11 mouse cellular contexts compared by ENCODE assay signal in genomic region chr3:69502009-69502408, GRCm38 (mm10).
DNase-seq lines count a peak whose midpoint lies in the region; ATAC-seq and TF ChIP-seq lines count a peak whose summit lies in the region.
"Had no signal": no experiment of that assay in that cellular context is flagged by ENCODE, and none has a peak within 500 bp of the region (broad histone marks: within the 10 kb centered on the region; RNA-seq: fewer than 3 reads in every experiment).

No protein-coding gene starts in this region.

- no peaks in the 10 kb centered on the region for H3K36me3 ChIP-seq in ES-E14 (ENCODE audit: control insufficient read depth, insufficient read depth, low read length, poor library complexity, severe bottlenecking)
- no peaks in the 10 kb centered on the region for H3K36me3 ChIP-seq in forebrain, embryonic 14.5 days (ENCODE audit: control insufficient read depth, insufficient read depth, low read length)
- H3K36me3 ChIP-seq in midbrain, embryonic 12.5 days, result no peaks in the 10 kb centered on the region
- no peaks in the 10 kb centered on the region for H3K36me3 ChIP-seq in intestine, postnatal 0 days (ENCODE audit: control insufficient read depth, insufficient read depth)
- H3K36me3 ChIP-seq: stomach, embryonic 15.5 days had no signal

- H3K4me1 ChIP-seq in ES-E14 (ENCODE audit: control insufficient read depth in 2 of 2, insufficient read depth in 2 of 2, low read length in 2 of 2, poor library complexity in 1 of 2), result no peaks in the 10 kb centered on the region
- peaks cover 3% of the 10 kb centered on the region; the same call in 1 of the 2 replicates for H3K4me1 ChIP-seq in forebrain, embryonic 14.5 days (ENCODE audit: control insufficient read depth, insufficient read depth, low read length)
- H3K4me1 ChIP-seq in midbrain, embryonic 12.5 days, result peaks cover 5% of the 10 kb centered on the region
- no peaks in the 10 kb centered on the region for H3K4me1 ChIP-seq in intestine, postnatal 0 days (replicated peaks; ENCODE audit: control insufficient read depth, insufficient read depth, low read length)

- intact Hi-C loops in gastrocnemius, adult 2 months (cut with DNase I), result no loop called here

- no peaks in the 10 kb centered on the region for H3K27me3 ChIP-seq in forebrain, embryonic 14.5 days (replicated peaks; ENCODE audit: control insufficient read depth, insufficient read depth, low read length)
- H3K27me3 ChIP-seq in midbrain, embryonic 12.5 days, result no peaks in the 10 kb centered on the region
- H3K27me3 ChIP-seq in intestine, postnatal 0 days (replicated peaks; ENCODE audit: control insufficient read depth, insufficient read depth, low read length), result no peaks in the 10 kb centered on the region
- H3K27me3 ChIP-seq: stomach, embryonic 15.5 days had no signal

- H3K27ac ChIP-seq in gastrocnemius, adult 2 months, result peak overlapping the region; percentile 61; the same call in 1 of the 2 replicates
- H3K27ac ChIP-seq in ES-E14 (ENCODE audit: insufficient read depth, low read depth, low read length, poor library complexity, severe bottlenecking), result no peak overlapping the region
- peak overlapping the region; percentile 60; the same call in 1 of the 2 replicates for H3K27ac ChIP-seq in forebrain, embryonic 14.5 days (ENCODE audit: low read depth, low read length)
- 0 out of 2 replicates have a peak overlapping the region, but pooled peaks have one; percentile 4 for H3K27ac ChIP-seq in midbrain, embryonic 12.5 days (replicated peaks)
- H3K27ac ChIP-seq in intestine, postnatal 0 days (ENCODE audit: low read depth, low read length), result no peak overlapping the region
- H3K27ac ChIP-seq: stomach, embryonic 15.5 days had no signal

- in situ Hi-C loops in ES-E14 (cut with MboI; ENCODE audit: low sequenced_read_pairs in 2 of 2, unreplicated experiment in 2 of 2), result no loop called here

- H3K4me2 ChIP-seq in forebrain, embryonic 14.5 days (ENCODE audit: low read length), result no peak overlapping the region
- no peak overlapping the region for H3K4me2 ChIP-seq in midbrain, embryonic 12.5 days (replicated peaks)
- H3K4me2 ChIP-seq in intestine, postnatal 0 days (replicated peaks; ENCODE audit: low read depth), result no peak overlapping the region
- H3K4me2 ChIP-seq: stomach, embryonic 15.5 days had no signal

- H3K9me3 ChIP-seq in ES-E14 (ENCODE audit: control insufficient read depth, insufficient read depth, low read depth, low read length), result no peaks in the 10 kb centered on the region
- no peaks in the 10 kb centered on the region for H3K9me3 ChIP-seq in forebrain, embryonic 14.5 days (replicated peaks; ENCODE audit: control insufficient read depth, low read length)
- H3K9me3 ChIP-seq in midbrain, embryonic 12.5 days, result no peaks in the 10 kb centered on the region
- H3K9me3 ChIP-seq in intestine, postnatal 0 days (ENCODE audit: control insufficient read depth), result no peaks in the 10 kb centered on the region
- H3K9me3 ChIP-seq: stomach, embryonic 15.5 days had no signal

- WGBS in forebrain, embryonic 14.5 days, result 28% methylated on average over 6 of the region's 6 CpGs
- 20% methylated on average over 6 of the region's 6 CpGs for WGBS in midbrain, embryonic 12.5 days
- WGBS in intestine, postnatal 0 days, result 44% methylated on average over 6 of the region's 6 CpGs

- no peak for TF ChIP-seq CTCF in gastrocnemius, adult 2 months (IDR thresholded peaks at IDR 0.05)
- TF ChIP-seq CTCF in intestine, postnatal 0 days (IDR thresholded peaks at IDR 0.05; ENCODE audit: low read depth), result no peak

- H3K9ac ChIP-seq in ES-E14 (ENCODE audit: insufficient read depth, low read depth, low read length, poor library complexity, severe bottlenecking), result no peak overlapping the region
- no peak overlapping the region for H3K9ac ChIP-seq in forebrain, embryonic 14.5 days (ENCODE audit: low read length)
- H3K9ac ChIP-seq in midbrain, embryonic 12.5 days (replicated peaks), result no peak overlapping the region
- no peak overlapping the region for H3K9ac ChIP-seq in intestine, postnatal 0 days (ENCODE audit: low read depth, low read length)
- H3K9ac ChIP-seq: stomach, embryonic 15.5 days had no signal

- ATAC-seq in forebrain, embryonic 14.5 days, result peak; percentile 66
- ATAC-seq in midbrain, embryonic 12.5 days (ENCODE audit: low FRiP score, low read depth), result peak; percentile 64; the same call in 1 of the 2 replicates
- no peak for ATAC-seq in intestine, postnatal 0 days

- DNase-seq in gastrocnemius, adult 2 months, result peak; percentile 57
- no peak for DNase-seq in gastrocnemius, postnatal 25 days
- DNase-seq in ES-E14 (ENCODE audit: low read depth, low spot score), result peak; percentile 16
- DNase-seq in forebrain, embryonic 14.5 days (ENCODE audit: low spot score), result peak; percentile 55
- DNase-seq in layer of hippocampus, adult 11-12 months (ENCODE audit: low spot score), result no peak
- no peak for DNase-seq in urinary bladder, adult 18-20 months (ENCODE audit: low spot score in 2 of 2)
- DNase-seq: heart, adult 11 months; kidney, postnatal 14 days had no signal

- H3K4me3 ChIP-seq in gastrocnemius, adult 2 months, result no peak overlapping the region
- H3K4me3 ChIP-seq in ES-E14 (ENCODE audit: insufficient read depth in 1 of 2, low read depth in 1 of 2, low read length in 2 of 2, poor library complexity in 1 of 2, severe bottlenecking in 1 of 2), result no peak overlapping the region
- no peak overlapping the region for H3K4me3 ChIP-seq in forebrain, embryonic 14.5 days (ENCODE audit: low read depth, low read length)
- H3K4me3 ChIP-seq in midbrain, embryonic 12.5 days, result no peak overlapping the region
- H3K4me3 ChIP-seq in intestine, postnatal 0 days (ENCODE audit: low read depth, low read length), result no peak overlapping the region
- H3K4me3 ChIP-seq: stomach, embryonic 15.5 days had no signal

TF ChIP-seq in ES-E14, 5 proteins besides CTCF, POLR2A, EP300 and RAD21:
- TF ChIP-seq HCFC1 (IDR thresholded peaks at IDR 0.05; ENCODE audit: borderline replicate concordance, insufficient read depth, low read length), result no peak
- no peak for TF ChIP-seq ZNF384 (IDR thresholded peaks at IDR 0.05; ENCODE audit: low read depth, low read length)
- TF ChIP-seq MAFK (IDR thresholded peaks at IDR 0.05; ENCODE audit: insufficient read depth, low read depth, low read length), result no peak

Comparison
In these comparisons a context has a peak if more than half of its experiments do, and no peak if none do; other contexts are left out.
1. DNase-seq: peak in gastrocnemius, adult 2 months (single experiment), ES-E14 (single experiment) and forebrain, embryonic 14.5 days (single experiment); none in gastrocnemius, postnatal 25 days (single experiment), layer of hippocampus, adult 11-12 months (single experiment) and urinary bladder, adult 18-20 months (0 of 2).
2. H3K27ac ChIP-seq: peak in gastrocnemius, adult 2 months (single experiment), forebrain, embryonic 14.5 days (single experiment) and midbrain, embryonic 12.5 days (single experiment); none in ES-E14 (single experiment) and intestine, postnatal 0 days (single experiment).